Comparison of ENCODE assay signal across 18 mouse cellular contexts in genomic region chr6:86419239-86419638, GRCm38 (mm10). TPM values are rescaled to one million over a fixed set of nuclear protein-coding genes. Genes with fewer than 3 reads are reported as not detected.
"Had no signal": no experiment of that assay in that cellular context is flagged by ENCODE, and none has a peak within 500 bp of the region (broad histone marks: within the 10 kb centered on the region; RNA-seq: fewer than 3 reads in every experiment).

No protein-coding gene starts in this region.

- H3K4me2 ChIP-seq: neural tube, embryonic 13.5 days; neural tube, embryonic 15.5 days; stomach, embryonic 15.5 days had no signal

- DNase-seq: retina, postnatal 1 day; right cerebral cortex, adult 18-20 months; right cerebral cortex, postnatal 14 days; right cerebral cortex, postnatal 25 days; right cerebral cortex, postnatal 4 days; spleen, adult 18-20 months; thymus, adult 18-20 months; thymus, adult 2 months; thymus, postnatal 14 days; thymus, postnatal 25 days; thymus, postnatal 36 days; thymus, postnatal 4 days had no signal

- H3K4me1 ChIP-seq: neural tube, embryonic 13.5 days; neural tube, embryonic 15.5 days; stomach, embryonic 15.5 days had no signal

- H3K4me3 ChIP-seq: neural tube, embryonic 13.5 days; neural tube, embryonic 15.5 days; stomach, embryonic 15.5 days had no signal

- H3K9me3 ChIP-seq: neural tube, embryonic 13.5 days; neural tube, embryonic 15.5 days; stomach, embryonic 15.5 days had no signal

- H3K27ac ChIP-seq: neural tube, embryonic 13.5 days; neural tube, embryonic 15.5 days; stomach, embryonic 15.5 days had no signal

- H3K9ac ChIP-seq: neural tube, embryonic 13.5 days; neural tube, embryonic 15.5 days; stomach, embryonic 15.5 days had no signal

- H3K27me3 ChIP-seq: neural tube, embryonic 13.5 days; neural tube, embryonic 15.5 days; stomach, embryonic 15.5 days had no signal

RNA-seq across cellular contexts. Expression of gene Gm44790, which starts 7.2 kb away (rescaled TPM):
- total RNA-seq: neutrophil, adult 5-6 weeks had no signal
- polyA plus RNA-seq: neural tube, embryonic 15.5 days; stomach, embryonic 14.5 days; stomach, embryonic 15.5 days; stomach, embryonic 16.5 days had no signal
